Mouse (Mus musculus) embryo, embryonic 11.5 days (tissue): ENCODE results near the gene Vat1.
"Not testable (repeated sequence)": the region's sequence is repeated elsewhere in the genome, so short reads cannot be mapped to it uniquely, and the experiment has no call there.

Experiments used
- DNase-seq: peaks from one replicate; pipeline ENCODE4 v3.0.0-alpha.2; 2012; ENCODE audit warnings: low read depth, low spot score

Gene Vat1

DNA sequence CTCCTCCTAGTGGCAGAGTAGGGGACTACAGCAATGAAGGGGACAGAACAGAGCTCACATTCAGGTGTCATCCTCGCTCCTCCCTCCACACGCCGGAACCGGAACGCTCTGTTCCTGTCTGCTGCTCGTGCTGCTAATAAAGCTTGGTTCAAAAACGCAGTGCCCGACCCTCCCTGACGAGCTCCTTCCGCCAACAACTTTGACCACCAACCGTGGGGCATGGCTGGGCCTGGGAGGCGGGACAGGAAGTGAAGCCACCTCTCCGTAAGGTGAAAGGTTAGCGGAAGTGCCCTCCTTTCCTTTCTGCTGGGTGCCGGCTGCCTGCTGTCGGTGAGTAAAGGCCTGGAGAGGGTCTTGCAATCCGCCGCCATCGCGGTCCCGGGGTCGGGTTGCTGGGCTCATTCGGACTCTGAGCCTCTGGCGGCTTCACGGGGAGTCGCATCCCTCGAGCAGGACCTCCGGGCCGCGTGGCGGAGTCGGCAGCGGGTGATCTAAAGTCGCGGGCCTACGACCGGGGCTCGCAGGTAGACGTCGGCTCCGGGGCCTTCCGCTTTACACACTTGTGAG is 23.8 kb downstream of the Vat1 start, which contains the start of gene Rpl27:
Rpl27 (plus strand) TSS at position 172 of the 567 bp plus-strand sequence.
- peak; percentile 98 for DNase-seq

DNA sequence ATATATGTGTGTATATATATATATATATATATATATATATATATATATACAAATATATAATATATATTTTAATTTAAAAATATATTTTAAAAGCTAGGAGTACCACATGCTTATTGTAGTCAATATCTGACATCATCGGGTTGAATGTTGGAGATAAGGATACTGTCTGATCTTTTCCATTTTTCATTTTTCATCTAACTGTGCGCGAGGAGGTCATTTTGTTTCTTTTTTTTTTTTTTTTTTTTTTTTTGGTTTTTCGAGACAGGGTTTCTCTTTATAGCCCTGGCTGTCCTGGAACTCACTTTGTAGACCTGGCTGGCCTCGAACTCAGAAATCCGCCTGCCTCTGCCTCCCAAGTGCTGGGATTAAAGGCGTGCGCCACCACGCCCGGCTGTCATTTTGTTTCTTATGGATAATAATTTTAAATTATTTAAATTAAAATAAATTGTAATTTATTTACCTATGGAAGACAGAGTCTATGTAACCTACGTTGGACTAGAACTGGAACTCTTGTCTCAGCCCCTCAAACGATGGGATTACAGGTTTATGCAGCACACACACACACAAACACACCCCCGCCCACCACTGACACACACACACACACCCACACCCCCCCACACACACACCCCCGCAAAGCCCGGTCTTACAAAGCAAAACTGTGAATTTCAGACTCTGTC is 24.4 kb downstream of the Vat1 start:
- not testable (repeated sequence) for DNase-seq

DNA sequence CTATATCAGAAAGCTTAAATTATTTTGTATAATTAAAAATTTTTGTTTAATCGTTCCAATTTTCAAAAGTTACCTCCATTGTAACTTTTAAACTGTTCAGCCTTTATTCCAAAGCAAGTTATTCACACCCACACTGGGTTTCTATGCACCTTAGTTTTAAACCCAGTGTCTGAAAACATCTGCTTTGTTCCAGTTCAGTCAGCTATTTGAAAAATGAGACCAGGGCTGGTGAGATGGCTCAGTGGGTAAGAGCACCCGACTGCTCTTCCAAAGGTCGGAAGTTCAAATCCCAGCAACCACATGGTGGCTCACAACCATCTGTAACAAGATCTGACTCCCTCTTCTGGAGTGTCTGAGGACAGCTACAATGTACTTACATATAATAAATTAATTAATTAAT is 28.0 kb downstream of the Vat1 start:
- not testable (repeated sequence) for DNase-seq

DNA sequence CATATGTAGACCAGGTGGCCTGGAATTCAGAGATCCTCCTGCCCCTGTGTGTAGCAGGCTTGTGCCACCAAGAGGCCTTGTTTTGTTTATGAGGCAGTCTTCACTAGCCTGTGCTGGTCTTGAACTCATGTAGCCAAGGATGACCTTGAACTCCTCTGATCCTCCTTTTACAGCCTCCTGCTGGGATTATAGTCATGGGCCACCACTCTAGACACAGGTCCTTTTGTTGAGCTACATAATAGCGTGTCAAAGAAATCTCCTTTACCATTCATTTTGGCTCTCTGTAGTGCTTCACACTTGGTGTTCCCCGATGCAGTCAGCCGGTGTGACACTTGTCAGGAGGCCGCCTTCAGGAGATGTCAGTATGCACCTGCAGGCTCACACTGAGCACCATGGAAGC is 29.1 kb downstream of the Vat1 start:
- no peak for DNase-seq

DNA sequence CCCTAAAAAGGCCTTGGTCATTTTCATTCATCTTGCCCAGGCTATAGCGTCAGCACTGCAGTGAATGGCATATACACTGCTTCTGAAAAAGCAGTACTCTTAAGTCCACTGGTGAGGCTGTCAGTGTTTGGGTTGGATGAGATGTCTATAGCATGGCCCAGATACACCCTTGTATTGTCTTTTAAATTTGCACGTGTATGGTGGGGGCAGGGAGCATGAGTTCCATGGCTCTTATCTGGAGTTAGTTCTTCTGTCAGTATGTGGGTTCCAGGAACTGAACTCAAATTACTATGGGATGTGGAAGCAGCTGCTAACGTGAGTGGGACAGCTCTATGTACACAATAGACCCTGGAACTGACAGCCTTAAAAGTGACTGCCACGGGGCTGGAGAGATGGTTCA is 30.2 kb downstream of the Vat1 start:
- DNase-seq: no peak

DNA sequence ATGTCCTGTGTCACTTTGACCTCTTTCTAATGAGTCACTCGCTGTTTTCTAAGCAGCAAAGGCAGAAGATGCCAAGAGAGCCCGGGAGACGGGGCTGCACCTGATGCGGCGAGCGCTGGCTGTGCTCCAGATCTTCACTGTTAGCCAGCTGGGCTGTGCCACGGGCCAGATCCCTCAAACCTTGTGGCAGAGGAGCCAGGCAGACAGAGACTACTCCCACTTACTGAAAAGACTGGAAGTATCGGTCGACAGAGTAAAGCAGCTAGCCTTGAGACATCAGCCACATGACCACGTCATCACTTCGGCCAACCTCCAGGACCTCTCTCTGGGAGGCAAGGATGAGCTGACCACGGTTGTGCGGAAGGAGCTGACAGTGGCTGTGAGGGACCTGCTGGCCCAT is 32.6 kb downstream of the Vat1 start:
- DNase-seq: no peak

DNA sequence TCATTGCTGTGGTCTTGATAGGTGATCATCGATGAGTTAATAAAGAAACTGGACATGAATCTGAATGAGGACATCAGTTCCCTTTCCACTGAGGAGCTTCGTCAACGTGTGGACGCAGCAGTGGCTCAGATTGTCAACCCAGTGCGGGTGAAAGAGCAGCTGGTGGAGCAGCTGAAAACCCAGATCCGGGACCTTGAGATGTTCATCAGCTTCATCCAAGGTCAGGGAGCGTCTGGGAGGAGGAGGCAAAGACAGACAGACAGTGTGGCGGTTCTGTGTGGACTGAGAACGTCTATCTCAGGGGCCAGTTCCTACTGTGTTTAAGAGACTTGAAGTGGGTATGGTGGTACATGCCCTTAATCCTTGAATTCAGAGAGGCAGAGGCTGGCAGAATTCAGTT is 34.7 kb downstream of the Vat1 start:
- no peak for DNase-seq

DNA sequence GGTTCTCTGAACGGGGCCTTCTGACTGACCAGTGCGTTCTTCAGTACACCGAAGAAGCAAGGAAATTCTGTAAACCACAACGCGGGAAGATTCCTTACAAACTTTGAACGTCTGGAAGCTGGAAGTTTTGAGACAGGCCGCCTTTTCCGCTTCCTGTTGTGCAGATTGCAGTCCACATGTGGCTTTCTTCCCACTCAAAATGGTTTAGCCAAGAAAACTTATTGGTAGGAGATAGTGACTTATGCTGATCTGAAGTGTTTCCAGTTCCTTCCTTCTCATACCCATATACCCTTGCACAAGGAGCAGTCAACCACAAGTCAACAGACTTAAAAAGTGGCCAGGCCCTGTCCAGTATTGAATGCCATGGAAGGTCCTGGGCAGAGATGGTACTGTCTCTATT is 39.9 kb downstream of the Vat1 start:
- no peak for DNase-seq

DNA sequence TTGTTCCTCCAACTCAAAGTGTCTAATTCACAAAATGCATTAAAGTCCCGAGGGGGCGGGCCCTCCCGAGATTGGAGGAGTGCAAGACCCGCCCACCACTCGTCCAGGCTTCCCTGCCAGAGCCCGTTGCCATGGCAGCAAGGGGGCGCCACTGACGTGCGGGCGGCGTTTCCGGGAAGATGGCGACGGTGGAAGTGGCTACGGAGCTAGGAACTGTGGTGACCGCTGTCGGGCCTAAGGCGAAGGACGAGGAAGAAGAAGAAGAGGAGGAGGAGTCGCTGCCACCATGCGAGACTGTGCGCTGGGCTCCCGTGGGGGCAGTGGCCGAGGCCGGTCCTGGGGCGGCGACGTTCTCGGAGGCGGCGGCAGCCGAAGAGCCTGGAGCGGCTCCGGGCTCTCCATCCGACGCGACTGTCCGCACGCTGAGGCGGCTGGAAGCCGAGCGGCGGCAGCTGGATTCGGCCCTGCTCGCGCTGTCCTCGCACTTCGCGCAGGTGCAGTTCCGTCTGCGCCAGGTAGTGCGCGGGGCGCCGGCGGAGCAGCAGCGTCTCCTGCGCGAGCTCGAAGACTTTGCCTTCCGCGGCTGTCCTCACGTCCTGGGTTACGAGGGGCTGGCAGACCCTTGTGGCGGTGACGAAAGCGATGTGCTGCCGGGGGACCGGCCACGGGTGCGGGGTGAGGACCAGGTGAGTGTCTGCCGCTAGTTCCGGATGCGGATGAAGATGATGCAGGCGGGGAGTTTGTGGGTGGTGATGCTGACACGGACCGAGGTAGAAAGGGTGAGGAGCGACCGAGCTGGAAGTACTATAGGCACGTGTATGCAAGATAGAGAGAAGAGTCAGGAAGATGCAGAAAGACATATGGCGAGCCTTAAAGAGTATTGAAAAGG is 40.9 kb downstream of the Vat1 start, which contains the start of the genes Rundc1 and Ptges3l:
Rundc1 (plus strand) TSS at position 161 of the 889 bp plus-strand sequence.
Ptges3l (minus strand) TSS at position 409 of the 889 bp plus-strand sequence.
- peak; percentile 91 for DNase-seq

DNA sequence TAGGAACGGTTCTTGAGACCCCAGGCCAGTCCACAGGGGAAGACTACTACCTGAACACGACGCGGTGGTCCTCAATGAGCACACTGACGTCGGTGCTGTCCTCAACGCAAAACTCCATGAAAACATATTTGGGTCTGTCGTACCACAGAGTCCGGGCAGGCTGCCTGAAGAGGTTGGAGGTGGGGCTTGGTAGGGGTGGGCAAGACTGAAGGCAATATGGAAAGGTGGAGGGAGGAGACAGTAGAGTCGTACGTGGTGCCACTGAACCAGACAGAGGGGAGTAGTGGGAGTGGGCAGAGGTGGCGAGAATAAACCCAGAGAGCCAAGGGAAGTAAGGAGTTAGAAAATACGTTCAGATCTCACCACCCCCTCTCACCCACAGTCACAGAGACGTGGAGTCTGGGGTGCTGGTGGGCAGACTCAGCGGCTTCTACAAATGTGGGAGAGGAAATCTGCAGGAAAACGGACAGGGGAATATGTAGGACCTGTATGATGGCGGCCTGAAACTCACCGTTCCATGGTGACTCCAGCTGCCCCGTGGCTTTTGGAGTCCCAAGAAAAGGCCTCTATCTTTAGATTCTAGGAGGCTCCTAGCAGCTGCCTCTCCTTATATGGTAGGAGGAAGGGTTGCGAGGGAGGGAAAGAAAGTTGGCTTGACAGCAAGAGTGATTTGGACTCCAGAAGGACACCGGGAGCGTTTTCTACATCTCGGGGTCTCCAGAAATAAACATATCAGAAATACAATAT is 41.8 kb downstream of the Vat1 start, which contains the start of gene Gm27029:
Gm27029 (minus strand) TSS at position 692 of the 747 bp plus-strand sequence.
- DNase-seq: no peak

DNA sequence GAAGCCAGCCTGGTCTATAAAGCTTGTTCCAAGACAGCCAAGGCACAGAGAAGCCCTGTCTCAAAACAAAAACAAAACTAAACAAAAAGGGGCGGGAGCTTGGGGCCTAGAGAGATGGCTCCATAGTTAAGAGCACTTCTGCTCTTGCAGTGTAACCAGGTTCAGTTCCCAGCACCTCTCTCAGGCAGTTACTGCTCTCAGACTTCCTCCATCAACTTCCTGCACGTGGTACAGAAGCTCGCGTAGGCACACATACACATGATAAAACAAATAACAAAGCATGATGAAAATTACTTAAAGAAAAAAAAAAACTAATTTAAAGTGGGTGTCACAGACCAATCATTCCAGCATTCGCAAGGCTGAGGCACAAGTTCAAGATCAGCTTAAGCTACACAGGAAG is 45.9 kb downstream of the Vat1 start:
- no peak for DNase-seq

DNA sequence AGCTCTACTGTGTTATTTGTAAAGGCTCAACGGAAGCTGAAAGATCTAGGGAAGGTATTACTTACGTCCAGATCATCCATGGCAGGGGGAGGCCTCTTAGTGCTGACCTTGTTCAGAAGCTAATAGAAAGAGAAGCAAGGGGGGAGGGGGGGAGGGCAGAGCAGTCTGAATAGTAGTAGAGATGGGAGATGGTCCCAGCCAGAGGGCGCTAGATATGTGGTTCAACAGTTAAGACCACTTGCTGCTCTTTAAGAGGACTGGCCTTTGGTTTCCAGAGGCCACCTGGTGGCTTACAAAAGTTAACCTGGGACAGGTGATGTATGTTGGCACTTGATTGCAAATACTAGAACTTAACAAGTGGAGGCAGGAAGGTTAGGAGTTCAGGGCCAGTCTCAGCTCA is 46.4 kb downstream of the Vat1 start:
- DNase-seq: no peak

DNA sequence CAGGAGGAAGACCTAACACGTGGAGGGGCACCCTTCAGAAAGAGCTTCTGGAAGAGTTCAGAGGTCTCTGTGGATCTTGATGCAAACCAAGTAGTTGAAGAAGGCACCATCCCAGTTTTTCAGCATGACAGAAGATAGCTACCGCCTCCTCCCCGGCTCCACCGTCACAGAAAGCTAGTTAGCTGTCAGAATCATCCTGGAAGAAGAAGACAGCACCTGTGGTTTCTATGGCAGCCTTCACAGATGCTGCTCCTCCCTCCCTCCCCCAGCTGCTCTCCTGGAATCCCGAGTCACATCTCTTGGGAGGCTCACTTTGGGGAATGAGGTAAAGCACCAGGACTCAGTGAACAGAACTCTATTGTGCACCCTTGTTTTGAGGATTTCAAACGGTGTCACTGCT is 47.0 kb downstream of the Vat1 start:
- DNase-seq: no peak

DNA sequence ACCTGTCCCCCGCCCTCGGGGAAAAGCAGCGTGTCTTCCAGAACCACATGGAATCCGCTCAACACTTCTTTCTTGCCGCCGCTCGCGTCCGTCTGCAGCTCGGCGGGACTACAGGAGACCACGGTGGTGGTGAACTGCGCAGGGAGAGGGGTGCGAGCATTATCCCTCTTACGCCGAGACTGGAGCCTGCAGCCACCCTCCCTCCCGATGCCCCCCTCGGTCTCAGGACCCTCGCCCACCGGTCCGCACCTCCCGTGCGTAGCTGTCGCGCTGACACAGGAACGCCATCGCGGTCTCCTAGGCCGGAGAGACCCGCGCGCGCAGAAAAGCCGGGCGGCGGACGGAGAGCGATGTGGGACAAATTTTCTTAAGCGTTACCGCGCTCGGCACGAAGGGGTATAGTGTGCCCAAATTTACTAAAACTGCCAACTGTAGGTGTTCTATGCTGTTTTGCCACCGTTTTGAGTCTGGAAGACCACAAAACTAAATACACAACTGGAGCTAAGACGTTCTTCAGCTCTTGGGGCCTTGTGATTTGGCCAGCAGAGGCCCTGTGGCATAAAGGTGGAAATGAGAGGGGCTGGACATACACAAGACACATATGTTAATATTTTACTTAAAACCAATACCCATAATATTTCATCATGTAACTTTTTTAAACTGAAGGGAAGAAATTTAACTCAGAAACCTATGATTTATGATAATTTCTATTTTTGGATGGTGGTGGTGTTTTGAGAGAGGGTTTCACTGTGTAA is 48.8 kb downstream of the Vat1 start, which contains the start of gene Aarsd1:
Aarsd1 (minus strand) TSS at position 515 of the 755 bp plus-strand sequence.
- peak; percentile 76 for DNase-seq

DNA sequence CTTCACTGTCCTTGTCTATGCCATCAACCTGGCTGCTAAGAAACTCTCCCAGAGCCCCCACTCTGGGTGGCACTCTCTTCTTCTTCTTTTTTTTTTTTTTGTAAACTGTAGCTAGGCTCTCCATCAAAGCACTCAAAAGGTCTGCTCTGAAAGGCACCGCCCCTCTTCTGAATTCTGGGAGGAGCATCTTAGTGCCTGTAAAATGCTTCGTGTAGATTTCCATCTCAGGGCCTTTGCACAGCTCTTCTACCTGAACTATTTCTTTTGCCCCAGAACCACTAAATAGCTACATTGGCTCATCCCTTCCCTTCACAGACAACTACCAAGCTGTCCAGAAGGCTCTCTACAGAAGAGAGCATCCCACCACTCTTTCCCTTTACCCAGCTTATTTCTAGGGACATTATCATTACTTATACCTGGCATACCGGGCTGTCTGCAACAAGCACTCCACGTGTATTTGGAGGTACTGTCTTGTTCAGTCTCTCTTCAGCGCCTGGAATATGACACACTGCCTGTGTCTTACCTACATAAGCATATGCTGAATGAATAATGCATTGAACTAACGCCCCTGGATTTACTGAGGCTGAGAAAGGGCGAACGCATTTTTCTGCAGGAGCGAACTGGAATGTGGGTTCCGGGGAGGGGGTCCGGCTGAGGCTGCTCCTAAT is 49.5 kb downstream of the Vat1 start:
- no peak for DNase-seq

DNA sequence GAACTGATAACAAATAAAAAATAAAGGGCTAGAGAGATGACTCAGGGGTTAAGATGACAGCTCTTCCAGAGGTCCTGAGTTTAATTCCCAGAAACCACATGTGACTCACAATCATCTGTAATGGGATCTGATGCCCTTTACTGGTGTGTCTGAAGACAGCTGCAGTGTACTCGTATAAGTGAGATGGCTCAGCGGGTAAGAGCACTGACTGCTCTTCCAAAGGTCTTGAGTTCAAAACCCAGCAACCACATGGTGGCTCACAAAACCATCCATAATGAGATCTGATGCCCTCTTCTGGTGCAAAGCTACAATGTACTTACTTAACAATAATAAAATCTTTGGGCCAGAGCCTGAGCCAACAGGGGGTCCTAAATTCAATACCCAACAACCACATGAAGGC is 50.7 kb downstream of the Vat1 start:
- no peak for DNase-seq
